Mouse (Mus musculus) layer of hippocampus, adult 18-20 months (tissue): ENCODE measurements around the gene Slc7a8. TPM values are rescaled to one million over a fixed set of nuclear protein-coding genes. Genes with fewer than 3 reads are reported as not detected.
"Not testable (repeated sequence)": the region's sequence is repeated elsewhere in the genome, so short reads cannot be mapped to it uniquely, and the experiment has no call there.

Experiments
- DNase-seq, 2 experiments: peaks; one replicate each; pipeline ENCODE4 v3.0.0; 2022; ENCODE audit warnings: low spot score in 2 of 2
- total RNA-seq, 2 experiments: library from RNA; stranded (reverse); gene quantifications; 2 replicates each; pipeline ENCODE4 v1.2.3; 2021

The Slc7a8 gene
- total RNA-seq, 2 experiments from 2014 or later, result 52.3 to 53.1 TPM

DNA sequence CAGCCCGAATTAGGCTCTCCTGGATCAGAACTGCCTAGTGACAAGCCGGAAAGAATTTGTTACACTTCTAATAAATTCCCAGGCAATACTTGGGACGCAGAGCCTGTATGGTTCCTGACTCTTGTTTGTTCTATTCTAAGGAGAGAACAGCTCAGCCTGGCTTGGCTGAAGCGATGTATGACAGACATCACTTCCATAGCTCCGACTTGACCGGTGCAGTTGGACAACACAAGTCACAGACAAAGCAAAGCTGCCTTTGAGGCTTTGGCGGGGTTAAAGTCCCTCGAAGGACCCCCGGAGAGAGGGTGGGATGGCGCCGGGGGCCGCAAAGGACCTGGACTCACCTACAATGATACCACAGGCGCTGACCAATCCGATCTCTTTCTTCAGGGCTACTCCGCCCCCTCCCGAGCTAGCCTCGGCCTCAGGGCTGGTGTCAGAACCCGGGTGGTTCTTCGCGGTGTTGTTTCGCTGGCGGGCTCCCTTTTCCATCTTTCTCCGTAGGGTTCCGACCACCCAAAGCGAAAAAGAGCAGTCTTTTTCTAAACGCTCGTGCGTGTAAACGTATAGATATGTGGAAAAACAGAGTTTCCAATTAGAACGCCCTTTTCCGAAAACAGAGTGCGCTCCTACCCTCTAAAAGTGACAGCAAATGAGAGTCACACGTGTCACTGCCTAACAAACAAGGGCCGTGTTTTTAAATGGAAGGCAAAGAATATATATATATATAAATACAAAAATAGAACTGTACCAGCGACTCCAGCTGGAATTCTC, 723 bp downstream of the Slc7a8 start:
- DNase-seq, result peak in 1 of 2 experiments; percentile 70

GRCm38 (mm10) chr14:54780084-54780483, 1.7 kb downstream of the Slc7a8 start:
- no peak for DNase-seq

- no peak for DNase-seq
Observed at GRCm38 (mm10) chr14:54777893-54778292, 3.9 kb downstream of the Slc7a8 start.

GRCm38 (mm10) chr14:54776768-54777167, 5.0 kb downstream of the Slc7a8 start:
- DNase-seq, result no peak

DNA sequence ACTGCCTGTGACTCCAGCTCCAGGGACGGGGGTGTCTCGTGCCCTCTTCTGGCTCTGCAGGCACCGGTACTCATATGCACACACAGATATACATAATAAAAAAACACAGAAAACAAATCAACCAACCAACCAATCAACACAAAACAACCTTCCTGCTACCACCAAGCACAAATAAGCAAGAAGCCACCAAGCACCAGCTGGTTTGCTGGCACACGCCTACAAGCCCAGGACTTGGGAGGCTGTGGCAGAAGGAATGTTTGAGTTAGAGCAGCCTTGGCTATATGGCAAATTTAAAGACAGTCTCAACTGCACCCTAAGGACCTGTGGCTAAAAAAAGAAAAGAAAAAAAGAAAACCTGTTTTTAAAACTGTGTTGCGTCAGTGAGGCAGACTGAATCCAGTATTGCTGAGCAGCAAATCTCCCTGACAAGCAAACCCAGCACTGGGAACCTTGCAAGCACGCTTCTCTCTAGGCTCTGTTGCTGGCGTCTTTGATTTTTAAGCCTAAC, 6.2 kb downstream of the Slc7a8 start:
- peak in 1 of 2 experiments; percentile 44 for DNase-seq

DNA sequence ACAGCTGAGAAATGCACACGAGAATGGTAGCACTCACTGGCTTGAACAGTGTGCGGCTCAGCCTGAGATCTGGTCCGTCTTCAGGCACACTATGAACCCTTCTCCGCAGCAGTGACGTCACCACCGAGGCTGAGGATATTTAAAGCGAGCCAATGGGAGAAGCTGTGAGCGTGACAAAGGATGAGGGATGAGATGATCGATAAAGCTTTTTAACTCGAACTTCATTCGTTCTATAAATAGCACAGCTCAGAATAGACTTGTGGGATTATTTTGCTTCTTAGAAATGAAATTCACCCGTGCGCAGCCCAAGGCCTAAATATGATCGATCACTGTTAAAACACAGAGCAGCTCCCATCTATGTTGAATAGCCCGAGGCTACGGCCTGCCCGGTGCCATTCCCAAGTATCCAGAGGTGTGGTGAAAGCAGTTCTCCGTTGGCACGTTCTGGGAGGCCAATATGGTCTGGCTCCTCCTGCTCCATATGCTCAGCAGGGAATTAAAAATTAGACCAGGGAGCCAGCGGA, 9.4 kb downstream of the Slc7a8 start:
- DNase-seq, result peak; percentile 73 to 78

DNA sequence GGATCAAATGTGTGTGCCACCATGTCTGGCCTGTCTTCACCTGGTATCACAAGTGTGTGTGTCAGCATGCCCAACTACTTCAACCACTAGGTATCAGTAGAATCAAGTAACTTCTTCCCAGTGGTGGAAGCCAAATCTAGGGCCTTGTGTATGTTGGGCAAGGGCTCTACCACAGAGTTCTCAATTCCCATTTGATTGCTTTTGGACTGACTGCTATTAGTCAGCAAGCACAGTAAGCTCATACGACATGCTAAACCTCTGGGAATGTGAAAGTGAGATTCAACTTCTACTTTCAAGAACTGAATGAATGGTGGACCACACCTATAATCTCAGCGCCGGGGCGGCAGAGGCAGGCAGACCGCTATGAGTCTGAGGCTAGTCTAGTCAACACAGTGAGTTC, 11.4 kb downstream of the Slc7a8 start:
- no peak for DNase-seq

GRCm38 (mm10) chr14:54769068-54769425, 12.7 kb downstream of the Slc7a8 start:
- DNase-seq, result no peak

- no peak for DNase-seq
Observed at GRCm38 (mm10) chr14:54768314-54769067, 13.3 kb downstream of the Slc7a8 start.

GRCm38 (mm10) chr14:54766937-54767336, 14.8 kb downstream of the Slc7a8 start:
- not testable (repeated sequence) for DNase-seq

- no peak for DNase-seq
Observed at GRCm38 (mm10) chr14:54756382-54756781, 25.4 kb downstream of the Slc7a8 start.

DNA sequence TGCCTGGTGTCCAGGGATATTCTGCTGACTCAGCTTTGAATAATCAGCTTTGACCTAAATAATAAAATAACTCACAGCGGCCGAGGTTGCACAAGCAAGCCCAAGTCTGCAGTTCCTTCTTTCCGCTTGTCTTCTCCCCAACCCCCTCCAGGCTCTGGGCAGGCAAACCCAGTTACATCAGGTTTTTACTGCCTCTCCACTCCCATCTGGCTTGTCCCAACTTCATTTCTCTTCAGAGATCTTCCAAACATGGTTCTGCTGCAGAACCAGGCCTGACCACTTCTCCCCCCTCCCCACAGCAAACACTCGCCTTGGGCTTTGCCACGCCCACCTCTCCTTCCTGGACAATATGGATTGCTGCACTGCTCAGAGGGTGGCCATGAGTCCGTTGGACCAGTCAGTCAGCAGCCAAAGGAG, 27.1 kb downstream of the Slc7a8 start:
- DNase-seq, result peak in 1 of 2 experiments; percentile 63

- no peak for DNase-seq
Observed at GRCm38 (mm10) chr14:54753986-54754601, 27.7 kb downstream of the Slc7a8 start.

DNA sequence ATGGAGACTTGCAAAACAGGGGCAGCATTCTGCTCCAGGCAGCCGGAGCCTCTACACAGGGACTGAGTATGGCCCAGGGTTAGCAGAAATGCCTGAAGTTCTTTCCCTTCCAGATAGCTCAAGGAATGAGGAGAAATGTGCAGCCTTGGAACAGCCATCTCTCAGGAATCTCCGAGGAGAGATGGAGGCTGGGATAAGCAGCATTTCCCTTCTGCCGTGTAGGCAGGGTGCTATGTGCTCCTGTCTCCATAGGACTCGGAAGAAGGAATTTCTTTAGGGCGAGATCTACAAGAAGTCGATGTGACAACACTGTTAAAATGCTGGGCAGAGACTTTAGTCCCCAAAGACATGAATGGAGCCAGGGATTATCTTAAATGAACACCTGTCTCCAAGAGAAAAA, 28.8 kb downstream of the Slc7a8 start:
- DNase-seq, result no peak

- no peak for DNase-seq
Observed at GRCm38 (mm10) chr14:54751768-54752167, 30.0 kb downstream of the Slc7a8 start.

DNA sequence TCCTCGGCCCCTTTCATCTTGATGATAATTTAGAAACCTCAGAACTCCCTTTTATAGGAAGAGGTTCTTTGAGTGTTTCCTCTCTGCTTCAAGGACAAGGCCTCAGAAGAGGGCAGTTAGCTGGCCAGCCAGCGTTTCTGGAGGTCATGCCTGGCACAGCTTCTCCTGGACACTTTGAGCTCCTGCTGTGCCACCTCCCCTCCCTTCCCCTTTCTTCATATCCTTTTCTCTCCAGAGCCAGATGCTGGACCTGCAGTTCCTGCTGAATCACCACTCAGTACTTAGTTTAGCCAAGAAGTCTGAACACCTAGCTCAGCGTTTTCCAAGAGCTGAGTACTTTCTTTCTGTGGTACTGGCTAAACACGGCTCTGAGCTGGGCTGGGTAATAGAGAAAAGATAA, 32.5 kb downstream of the Slc7a8 start:
- no peak for DNase-seq

DNA sequence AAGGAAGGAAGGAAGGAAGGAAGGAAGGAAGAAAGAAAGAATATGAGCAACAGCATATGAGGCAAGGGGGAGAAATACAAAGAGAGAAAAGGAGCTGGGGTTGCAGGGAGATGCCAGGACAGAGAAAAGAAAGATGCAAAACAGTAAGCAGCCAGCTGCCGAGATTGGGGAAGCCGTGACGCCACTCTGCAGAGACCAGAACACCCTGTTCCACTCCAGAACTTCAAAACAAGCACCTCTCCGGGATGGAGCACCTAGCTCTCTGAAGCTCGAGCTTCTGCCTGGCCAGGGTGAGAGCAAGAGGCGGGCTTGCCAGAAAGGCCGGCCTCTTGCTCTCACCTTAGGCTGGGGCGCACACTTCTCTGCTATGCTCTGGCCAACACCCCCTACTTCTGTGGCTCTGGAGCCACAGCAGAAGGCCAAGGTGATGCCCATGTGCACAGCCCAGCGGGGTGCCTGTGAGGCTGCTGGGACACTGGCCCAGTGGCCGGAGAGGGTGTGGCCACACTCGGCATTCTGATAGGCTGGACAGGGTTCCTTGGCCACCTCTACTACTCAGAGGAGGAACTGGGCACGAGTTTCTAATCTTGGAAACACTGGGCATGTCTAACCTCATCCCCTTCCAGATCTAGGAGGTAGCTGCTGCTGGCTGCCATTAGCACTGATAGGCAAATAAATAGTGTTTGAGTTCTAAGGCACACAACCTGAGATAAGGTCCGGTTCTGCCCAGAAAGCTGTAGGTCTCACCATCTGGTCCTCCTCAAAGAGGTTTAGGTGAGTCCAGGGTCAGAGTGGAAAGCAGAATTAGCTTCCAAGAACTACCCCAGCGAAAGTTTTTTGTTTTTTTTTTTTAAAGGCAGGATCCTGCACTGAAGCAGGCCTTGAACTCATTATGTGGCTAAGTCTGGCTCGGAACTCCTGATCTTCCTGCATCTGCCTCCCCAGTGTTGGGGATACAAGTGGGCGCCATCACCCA, 33.5 kb downstream of the Slc7a8 start:
- DNase-seq, result no peak

DNA sequence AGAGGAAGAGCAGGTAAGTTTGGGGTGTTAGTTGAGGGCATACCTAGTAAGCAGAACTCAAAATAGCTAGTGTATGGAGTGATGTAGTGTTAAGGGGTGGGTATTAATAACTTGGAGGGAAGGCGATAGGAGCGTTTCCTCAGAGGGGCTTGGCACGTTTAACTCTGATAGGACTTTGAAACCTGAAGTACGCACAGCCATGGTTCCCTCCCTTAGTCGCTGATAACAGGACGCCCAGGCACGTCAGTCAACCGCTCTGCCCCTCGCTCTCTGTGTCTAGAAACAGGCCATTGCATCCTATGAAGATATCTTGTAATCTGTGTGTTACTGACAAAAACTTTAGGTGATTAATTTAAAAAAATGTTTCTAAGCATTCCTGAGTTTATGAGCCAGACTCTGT, 35.7 kb downstream of the Slc7a8 start:
- DNase-seq, result no peak

GRCm38 (mm10) chr14:54744473-54744872, 37.3 kb downstream of the Slc7a8 start:
- DNase-seq, result no peak

DNA sequence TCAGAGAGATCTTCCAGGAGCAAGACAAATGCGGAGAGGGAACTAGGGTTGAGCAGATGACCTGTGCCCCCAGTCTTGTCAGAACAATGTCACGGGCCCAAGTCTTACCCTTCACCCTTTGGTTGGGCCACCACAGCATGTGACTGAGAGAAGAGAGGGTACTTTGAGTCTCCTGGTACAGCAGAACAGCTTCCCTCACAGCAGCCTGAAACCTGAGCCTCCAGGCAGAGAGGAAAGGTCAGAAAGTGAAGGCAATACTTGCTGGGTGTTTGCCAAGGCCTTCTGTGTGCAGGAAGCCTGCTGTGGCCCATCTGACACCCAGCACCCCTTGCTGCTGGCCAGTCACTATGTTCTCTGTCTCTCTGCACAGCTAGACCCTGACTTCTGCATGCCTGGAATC, 39.4 kb downstream of the Slc7a8 start:
- DNase-seq, result no peak
